Mouse (Mus musculus) embryonic facial prominence, embryonic 11.5 days (tissue): ENCODE data around the gene Col24a1. TPM values are rescaled to one million over a fixed set of nuclear protein-coding genes. Genes with fewer than 3 reads are reported as not detected.

Experiments used
- ATAC-seq: fragments of 200-750 bp; cut with Nextera tagmentation; replicated peaks from 2 replicates; pipeline ENCODE4 v1.8.0; 2017; ENCODE audit warnings: low read depth; ENCODE audit not compliant: insufficient number of reproducible peaks, low FRiP score, low TSS enrichment
- DNase-seq: peaks from one replicate; pipeline ENCODE4 v3.0.0-alpha.2; 2015; ENCODE audit warnings: low spot score
- H3K27ac ChIP-seq: fragments of 300-500 bp; sonication (generic); replicated peaks from 2 replicates; pipeline ENCODE4 v1.5.1; 2014; ENCODE audit warnings: mild to moderate bottlenecking, low read depth, low read length, control low read depth
- H3K27me3 ChIP-seq: fragments of 300-500 bp; sonication (generic); 2 replicates; pipeline ENCODE4 v1.6.1; 2014; ENCODE audit warnings: mild to moderate bottlenecking, low read length, moderate library complexity, mixed read lengths; ENCODE audit not compliant: control insufficient read depth, insufficient read depth
- H3K36me3 ChIP-seq: fragments of 300-500 bp; sonication (generic); replicated peaks from 2 replicates; pipeline ENCODE4 v1.6.1; 2014; ENCODE audit warnings: low read depth, mild to moderate bottlenecking, low read length, moderate library complexity, mixed read lengths; ENCODE audit not compliant: control insufficient read depth, insufficient read depth
- H3K4me1 ChIP-seq: fragments of 300-500 bp; sonication (generic); 2 replicates; pipeline ENCODE4 v1.6.1; 2014; ENCODE audit warnings: low read length, mixed read lengths; ENCODE audit not compliant: control insufficient read depth, insufficient read depth
- H3K4me2 ChIP-seq: fragments of 300-500 bp; sonication (generic); 2 replicates; pipeline ENCODE4 v1.6.1; 2014; ENCODE audit warnings: low read depth, mild to moderate bottlenecking, control low read depth, low read length, moderate library complexity
- H3K4me3 ChIP-seq: fragments of 300-500 bp; sonication (generic); 2 replicates; pipeline ENCODE4 v1.5.1; 2014; ENCODE audit warnings: low read depth, low read length, control low read depth
- H3K9ac ChIP-seq: fragments of 300-500 bp; sonication (generic); replicated peaks from 2 replicates; pipeline ENCODE4 v1.6.1; 2014; ENCODE audit warnings: mild to moderate bottlenecking, control low read depth, low read length
- H3K9me3 ChIP-seq: fragments of 300-500 bp; sonication (generic); replicated peaks from 2 replicates; pipeline ENCODE4 v1.6.1; 2016; ENCODE audit warnings: mild to moderate bottlenecking, low read length, inconsistent platforms, mixed read lengths; ENCODE audit not compliant: control insufficient read depth
- WGBS: fragments of 180-500 bp; shearing (Covaris S2); extraction: QIAGEN DNeasy Blood & Tissue Kit; methylation state at CpG from one replicate; pipeline ENCODE4 v1.1.7; 2014; 5-methylcytosine and 5-hydroxymethylcytosine counted together
- polyA plus RNA-seq: library from polyadenylated mRNA; unstranded; fragments of >200 nt; fragmentation: Nextera tagmentation; extraction: Ambion mirVana; gene quantifications from 2 replicates; pipeline ENCODE4 v1.2.1, GENCODE M21; 2014

The Col24a1 gene
- polyA plus RNA-seq, 1 experiment from 2014 or later = 2.1 TPM

- 94% methylated on average over 6 of the region's 6 CpGs for WGBS
- DNase-seq = no peak
- Histone ChIP-seq H3K9me3 (no peaks in the 10 kb centered on the region), H3K36me3 (peaks cover 3% of the 10 kb centered on the region), H3K9ac (no peak overlapping the region), H3K4me1 (no peaks in the 10 kb centered on the region), H3K4me2 (no peak overlapping the region), H3K4me3 (no peak overlapping the region), H3K27me3 (no peaks in the 10 kb centered on the region), H3K27ac (no peak overlapping the region)
- ATAC-seq = no peak
These were observed 308.5 kb downstream of the Col24a1 start for GRCm38 (mm10) chr3:145600801-145601200.

GRCm38 (mm10) chr3:145601345-145601744 lies 309.1 kb downstream of the Col24a1 start:
- 57% methylated on average over 6 of the region's 6 CpGs for WGBS
- Histone ChIP-seq H3K9me3 (no peaks in the 10 kb centered on the region), H3K36me3 (peaks cover 3% of the 10 kb centered on the region), H3K27me3 (no peaks in the 10 kb centered on the region), H3K9ac (no peak overlapping the region), H3K27ac (no peak overlapping the region), H3K4me3 (no peak overlapping the region), H3K4me1 (no peaks in the 10 kb centered on the region), H3K4me2 (no peak overlapping the region)
- ATAC-seq = no peak
- DNase-seq = no peak

Other genes with a start within 250 kb of the Col24a1 start
- 0.31 and 0.43 TPM in 2 replicates for gene Clca2, start 193.0 kb upstream of the Col24a1 start, polyA plus RNA-seq
- 26.2 and 26.8 TPM in 2 replicates for gene Odf2l, start 173.9 kb upstream of the Col24a1 start, polyA plus RNA-seq